Mouse (Mus musculus) NIH3T3 (cell line): ENCODE measurements at regions not wholly inside any gene's neighbourhood (a gene's known extent, or its start where the extent isn't known, plus 50 kb on each side); places are given as distances from the start of the nearest gene placed in this dataset.

ENCODE experiments used
- DNase-seq: peaks from one replicate; pipeline ENCODE4 v3.0.0-alpha.2; 2012; ENCODE audit warnings: low read depth

- no peak for DNase-seq
Measured at GRCm38 (mm10) chr13:5782540-5782939, 78.7 kb upstream of the Klf6 start.

- DNase-seq = no peak
Measured at GRCm38 (mm10) chr13:5787114-5787513, 74.2 kb upstream of the Klf6 start.

- no peak for DNase-seq
Measured at GRCm38 (mm10) chr13:5789302-5789701, 72.0 kb upstream of the Klf6 start.

GRCm38 (mm10) chr13:5802079-5802478 lies 59.2 kb upstream of the Klf6 start:
- peak; percentile 71 for DNase-seq

GRCm38 (mm10) chr13:5802826-5803225 lies 58.5 kb upstream of the Klf6 start:
- no peak for DNase-seq

- peak; percentile 90 for DNase-seq
Measured at GRCm38 (mm10) chr13:5803540-5804380, 57.5 kb upstream of the Klf6 start.

- DNase-seq = no peak
Measured at GRCm38 (mm10) chr13:5804381-5804941, 56.8 kb upstream of the Klf6 start.

GRCm38 (mm10) chr13:5808380-5808779 lies 52.9 kb upstream of the Klf6 start:
- no peak for DNase-seq
